Mouse (Mus musculus): ENCODE results near the gene Adamts4.

Adamts4 gene

DNA sequence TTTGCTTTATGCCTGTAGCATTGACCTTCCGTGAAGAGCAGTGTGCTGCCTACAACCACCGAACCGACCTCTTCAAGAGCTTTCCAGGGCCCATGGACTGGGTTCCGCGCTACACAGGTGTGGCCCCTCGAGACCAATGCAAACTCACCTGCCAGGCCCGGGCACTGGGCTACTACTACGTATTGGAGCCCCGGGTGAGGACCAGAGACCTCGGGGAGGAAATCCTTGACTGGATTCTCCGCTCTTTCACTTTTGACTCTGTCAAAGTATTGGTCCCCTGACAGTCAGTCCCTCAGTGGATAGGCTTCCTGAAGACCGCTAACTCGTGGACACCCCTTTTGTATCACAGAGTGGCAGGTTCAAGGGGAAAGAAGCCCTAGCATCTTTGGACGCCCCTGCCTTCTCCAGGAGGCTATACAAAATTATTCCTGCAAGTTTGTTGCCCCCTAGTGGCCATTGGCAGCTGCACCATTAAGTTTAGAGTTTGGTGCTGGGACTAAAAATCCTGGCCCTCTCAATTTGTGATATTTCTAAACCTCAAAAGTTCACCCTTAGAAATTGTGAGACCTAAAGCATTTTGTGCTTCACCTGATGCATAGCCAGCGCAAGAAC lies 6.8 kb downstream of the Adamts4 start:
- DNase-seq, result peak; percentile 63 to 76

DNA sequence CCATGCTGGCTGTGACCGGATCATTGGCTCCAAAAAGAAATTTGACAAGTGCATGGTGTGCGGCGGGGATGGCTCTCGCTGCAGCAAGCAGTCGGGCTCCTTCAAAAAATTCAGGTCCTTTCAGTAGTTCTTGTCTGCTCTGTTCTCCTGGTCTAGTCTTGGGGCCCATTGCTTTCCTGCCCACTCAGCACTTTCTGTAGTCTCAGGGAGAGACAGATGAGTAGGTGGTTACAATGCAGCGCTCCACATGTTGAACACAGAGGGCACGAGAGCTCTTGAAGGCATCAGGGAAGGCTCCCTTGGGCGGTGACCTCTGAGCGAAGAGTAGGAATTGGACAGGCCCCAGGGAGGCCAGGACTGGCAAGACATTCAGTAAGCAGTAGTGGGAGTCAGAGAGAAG lies 7.6 kb downstream of the Adamts4 start:
- no peak for DNase-seq

DNA sequence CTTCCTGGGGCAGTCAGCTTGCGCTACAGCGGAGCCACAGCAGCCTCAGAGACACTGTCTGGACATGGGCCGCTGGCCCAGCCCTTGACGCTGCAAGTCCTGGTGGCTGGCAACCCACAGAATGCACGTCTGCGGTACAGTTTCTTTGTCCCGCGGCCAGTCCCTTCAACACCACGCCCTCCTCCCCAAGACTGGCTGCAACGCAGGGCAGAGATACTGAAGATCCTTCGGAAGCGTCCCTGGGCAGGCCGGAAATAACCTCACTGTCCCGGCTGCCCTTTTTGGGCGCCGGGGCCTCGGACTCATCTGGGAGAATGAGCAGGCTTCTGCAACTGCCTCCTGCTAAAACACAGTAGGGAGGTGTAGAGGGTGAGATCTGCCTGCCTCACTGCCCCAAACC lies 8.7 kb downstream of the Adamts4 start:
- DNase-seq, result no peak

DNA sequence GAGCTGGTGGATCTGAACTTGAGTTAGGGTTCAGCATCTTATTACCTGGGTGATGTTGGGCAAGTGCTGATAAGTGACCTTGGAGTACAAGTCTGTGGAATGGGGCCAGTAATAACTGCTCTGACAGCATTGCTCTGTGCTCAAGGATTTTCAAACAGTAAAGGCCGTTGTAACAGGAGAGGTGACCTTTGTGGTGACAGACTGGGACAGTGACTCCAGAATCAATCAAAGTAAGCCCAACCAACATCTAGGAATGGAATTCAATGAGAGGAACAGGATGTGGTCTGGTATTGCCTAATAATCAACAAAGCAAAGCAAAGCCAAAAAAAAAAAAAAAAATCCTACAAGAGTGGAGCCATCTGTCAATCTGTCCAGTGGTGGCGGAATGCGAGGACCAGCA lies 10.1 kb downstream of the Adamts4 start:
- no peak for DNase-seq

DNA sequence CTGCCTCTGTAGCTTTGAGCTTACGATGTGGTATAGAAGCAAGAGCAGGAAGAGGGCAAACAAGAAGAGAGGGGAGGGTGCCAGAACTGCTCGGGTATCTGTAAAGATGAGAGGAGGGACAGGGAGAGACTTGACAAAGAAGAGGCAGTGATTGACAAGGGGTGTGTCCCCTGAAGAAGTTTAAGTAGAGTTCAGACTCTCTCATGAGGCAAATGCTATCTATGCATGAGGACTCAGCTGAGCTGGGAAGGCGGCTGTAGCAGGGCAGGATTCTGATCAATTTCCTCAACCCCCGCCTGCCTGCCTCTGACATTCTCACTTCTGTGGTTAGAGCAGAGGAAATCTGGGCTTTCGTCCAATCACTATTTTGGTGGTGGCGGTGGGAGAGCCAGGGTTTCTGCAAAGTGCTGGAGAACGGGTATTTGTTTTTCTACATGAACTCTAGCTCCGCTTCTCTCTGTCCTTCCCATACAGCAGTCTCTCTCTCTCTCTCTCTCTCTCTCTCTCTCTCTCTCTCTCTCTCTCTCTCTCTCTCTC lies 12.4 kb downstream of the Adamts4 start:
- DNase-seq, result peak; percentile 55 to 61

DNA sequence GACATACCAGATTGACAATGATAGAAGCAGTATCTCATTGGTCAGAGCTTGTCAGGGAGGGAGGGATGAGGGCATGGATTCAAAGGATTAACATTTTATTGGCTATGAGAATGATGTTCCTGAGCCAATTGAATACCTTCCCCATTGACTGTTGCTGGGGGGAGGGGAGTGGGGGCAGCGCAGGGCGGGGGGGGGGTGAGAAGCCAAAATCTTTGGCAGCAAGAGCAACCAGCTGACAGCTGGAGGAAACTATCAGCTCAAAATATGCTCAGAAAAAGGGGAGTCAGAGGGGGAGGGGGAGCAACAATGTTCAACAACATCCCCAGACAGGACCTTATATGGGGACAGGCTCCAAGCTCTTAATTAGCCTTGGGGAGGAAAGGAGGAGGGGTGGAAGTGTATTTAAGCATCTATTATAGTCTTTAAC lies 13.0 kb downstream of the Adamts4 start:
- DNase-seq, result no peak

DNA sequence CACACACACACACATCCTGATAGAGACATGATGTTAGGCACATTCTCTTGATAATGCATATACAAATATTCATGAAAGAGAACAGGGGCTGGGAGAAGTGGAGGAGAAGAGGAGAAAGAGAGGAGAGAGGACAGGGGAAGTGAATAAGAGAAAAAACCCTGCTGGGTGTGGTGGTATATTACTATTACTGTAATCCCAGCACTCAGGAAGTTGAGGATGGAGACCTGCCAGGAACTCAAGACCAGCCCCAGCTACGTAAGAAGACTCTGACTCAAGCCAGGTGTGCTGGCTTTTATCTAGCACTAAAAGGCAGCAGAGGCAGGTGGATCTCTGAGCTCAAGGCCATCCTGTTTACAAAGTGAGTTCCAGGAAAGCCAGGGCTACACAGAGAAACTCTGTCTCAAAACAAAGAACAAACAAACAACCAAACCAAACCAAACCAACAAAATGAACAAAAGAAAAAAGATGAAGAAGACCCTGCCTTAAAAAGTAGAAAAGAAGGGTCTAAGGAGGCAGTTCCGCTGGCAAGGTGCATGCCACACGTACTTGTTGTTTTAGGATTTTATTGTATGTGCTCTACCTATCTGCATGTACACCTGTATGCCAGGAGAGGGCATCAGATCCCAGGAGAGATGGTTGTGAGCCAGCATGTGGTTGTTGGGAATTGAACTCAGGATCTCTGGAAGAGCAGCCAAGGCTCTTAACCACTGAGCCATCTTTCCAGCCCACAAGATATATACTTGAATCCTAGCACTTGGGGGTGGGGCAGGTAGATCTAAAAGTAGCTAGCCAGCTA lies 13.6 kb downstream of the Adamts4 start:
- DNase-seq, result no peak

DNA sequence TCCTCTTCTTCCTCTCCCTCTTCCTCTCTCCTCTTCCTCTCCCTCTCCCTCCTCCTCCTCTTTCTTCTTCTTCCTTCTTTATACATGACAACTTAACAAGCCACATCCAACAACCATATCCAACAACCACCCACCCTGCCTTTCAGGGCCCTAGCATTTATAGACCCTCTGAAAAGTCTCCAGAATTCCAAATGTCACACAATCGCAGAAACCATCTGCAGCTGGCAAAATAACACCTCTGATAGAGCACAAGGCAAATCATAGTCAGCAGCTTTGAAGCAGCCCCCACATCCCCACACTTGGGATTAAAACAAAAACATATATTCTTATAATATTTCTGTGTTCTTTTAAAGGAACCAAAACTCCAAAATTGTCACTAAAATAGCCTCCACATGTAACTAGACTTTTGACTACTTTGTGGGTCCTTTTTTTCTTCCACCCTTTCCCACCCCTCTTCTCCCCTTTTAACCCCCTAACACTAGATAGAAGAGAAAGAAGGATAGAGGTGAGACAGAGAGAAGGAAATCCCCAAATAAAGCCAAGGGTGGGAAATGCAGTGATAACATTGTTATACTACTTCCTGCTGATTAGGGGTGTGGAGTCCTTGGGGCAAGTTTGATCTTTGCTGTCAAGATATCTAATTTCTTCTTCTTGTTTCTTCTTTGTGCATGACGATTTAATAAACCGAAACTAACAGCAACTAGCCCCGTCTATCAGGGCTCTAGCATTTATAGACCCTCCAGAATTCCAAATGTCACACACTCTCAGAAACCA lies 15.9 kb downstream of the Adamts4 start:
- no peak for DNase-seq

DNA sequence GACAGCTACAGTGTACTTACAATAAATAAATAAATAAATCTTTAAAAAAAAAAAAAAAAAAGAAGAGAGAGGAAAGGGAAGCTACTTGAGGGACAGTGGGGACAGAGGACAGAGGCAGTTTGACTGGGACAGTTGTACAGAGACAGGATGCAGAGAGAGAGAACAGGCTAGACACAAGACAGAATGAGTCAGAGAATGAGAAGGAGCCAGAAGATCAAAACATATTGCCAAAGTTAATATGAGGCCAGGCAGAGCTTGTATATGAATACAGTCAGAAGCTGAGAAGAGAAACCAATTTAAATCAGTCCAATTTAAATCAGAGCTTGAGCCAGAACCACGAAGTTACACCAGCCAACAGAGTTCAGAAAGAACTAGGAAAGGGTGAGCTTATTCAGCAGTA lies 18.1 kb downstream of the Adamts4 start:
- DNase-seq, result no peak

DNA sequence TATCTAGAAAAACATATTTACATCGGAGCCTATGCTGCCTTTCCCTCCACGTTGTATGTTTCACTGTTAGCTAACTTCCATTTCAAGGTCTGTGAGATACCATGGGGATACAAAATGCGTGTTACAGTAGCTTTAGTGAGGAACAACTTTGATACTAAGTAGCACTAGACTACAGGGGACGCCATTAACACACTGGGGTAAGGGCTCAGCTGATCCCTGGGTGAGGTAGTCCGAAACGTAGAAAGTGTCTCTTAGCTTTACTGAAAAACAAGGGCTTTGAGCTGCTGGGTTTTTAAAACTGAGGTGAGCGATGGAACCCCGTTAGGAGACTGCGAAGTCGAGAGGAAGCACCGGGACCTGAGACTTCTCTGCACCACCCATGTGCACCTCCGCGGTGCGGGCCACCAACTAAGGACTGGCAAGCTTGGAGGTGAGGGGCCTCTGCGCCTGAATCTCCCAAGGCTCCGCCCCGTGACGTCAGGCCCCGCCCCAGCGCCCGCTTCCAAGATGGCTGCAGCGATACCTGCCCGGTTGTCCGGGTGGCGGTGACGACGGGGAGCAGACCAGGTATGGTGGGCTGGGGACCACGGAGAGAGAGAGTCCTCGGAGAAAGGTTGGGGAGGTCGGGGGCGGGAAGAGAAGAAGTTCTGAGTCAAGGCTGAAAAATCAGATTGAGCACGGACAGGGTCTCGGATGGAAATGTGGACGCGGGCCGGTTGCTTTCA lies 19.8 kb downstream of the Adamts4 start, which contains the start of gene B4galt3:
Gene B4galt3, plus strand, starts transcription at position 481 of the 725 bp plus-strand sequence.
- peak; percentile 99 for DNase-seq

DNA sequence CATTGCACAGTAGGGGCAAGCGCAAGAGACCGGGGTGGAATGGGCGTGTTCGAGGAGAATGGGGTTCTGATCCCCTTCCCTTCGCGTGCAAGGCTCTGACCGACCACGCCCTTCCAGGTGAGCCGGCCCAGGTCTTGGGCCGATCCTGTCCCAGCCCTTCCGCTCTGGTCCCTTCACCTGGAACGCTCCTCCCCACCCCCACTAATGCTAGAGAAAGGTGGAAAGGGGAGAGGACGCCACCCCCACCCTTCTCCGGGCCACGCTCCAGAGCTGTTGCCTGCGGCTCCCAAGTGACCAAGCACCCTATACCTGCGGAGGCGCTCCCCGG lies 20.3 kb downstream of the Adamts4 start:
- DNase-seq, result peak in 1 of 2 experiments; percentile 70

DNA sequence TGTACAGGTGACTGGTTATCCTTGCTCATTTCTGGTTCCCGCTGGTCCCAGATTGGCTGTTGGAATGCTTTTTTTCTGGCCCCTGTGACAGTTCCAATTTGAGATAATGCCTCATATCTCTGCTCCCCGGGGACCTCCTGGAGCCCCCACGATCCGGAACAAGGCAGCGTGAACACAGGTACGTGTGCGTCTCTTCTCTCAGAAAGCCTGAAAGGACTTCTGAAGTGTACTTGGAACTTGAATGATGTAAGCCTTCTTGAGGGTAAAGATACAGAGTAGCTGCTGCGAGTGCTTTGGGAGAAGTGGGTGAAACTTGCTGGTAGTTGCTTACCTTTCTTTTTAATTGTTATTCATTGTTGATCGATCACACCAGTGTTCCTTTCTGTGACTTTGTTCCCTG lies 21.0 kb downstream of the Adamts4 start:
- DNase-seq, result no peak

DNA sequence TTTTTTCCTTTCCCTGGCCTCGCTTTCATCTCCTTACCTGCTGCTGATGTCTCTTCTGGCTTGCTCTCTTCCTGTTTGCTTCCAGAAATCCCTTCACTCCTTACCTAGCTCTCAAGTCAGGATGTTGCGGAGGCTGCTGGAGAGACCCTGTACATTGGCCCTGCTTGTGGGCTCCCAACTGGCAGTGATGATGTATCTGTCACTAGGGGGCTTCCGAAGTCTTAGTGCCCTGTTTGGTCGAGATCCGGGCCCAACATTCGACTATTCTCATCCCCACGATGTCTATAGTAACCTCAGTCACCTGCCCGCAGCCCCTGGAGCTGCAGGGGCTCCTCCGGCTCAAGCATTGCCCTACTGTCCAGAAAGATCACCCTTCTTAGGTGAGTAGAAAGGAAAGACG lies 21.4 kb downstream of the Adamts4 start:
- no peak for DNase-seq

DNA sequence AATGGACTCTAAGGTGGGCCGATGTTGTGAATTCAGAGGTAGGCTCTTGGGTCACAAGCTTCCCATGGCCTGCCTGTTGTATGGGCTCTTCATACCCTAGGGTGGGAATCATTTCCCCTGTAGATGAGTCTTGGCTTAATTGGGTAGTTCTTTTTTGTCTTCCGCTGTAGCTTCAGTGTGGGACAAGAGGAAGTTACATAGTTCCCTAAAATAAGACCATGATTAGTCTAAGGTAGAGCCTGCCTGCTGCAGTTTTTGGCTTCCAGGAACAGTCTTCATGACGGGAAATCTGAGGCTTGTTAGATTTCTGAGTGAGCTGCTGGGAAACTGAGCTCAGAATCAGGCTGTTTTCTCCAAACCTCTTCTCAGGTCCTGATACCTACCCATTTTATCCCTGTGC lies 21.9 kb downstream of the Adamts4 start:
- no peak for DNase-seq

DNA sequence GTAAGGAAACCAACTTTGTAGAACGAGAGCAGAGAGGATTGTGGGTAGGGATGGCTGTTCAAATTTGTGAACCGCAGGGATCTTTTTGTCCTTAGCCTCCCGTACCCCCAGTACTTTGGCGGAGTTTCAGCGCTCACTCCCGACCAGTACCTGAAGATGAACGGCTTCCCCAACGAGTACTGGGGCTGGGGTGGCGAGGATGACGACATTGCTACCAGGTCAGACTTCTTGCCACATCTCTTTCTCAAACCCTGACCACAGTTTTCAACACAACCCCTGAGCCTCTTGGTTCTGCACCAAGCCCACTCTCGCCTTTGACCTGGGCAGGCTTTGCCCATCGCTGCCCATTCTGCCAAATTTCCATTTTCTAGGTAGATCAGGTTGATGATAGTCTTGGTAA lies 23.9 kb downstream of the Adamts4 start:
- no peak for DNase-seq

DNA sequence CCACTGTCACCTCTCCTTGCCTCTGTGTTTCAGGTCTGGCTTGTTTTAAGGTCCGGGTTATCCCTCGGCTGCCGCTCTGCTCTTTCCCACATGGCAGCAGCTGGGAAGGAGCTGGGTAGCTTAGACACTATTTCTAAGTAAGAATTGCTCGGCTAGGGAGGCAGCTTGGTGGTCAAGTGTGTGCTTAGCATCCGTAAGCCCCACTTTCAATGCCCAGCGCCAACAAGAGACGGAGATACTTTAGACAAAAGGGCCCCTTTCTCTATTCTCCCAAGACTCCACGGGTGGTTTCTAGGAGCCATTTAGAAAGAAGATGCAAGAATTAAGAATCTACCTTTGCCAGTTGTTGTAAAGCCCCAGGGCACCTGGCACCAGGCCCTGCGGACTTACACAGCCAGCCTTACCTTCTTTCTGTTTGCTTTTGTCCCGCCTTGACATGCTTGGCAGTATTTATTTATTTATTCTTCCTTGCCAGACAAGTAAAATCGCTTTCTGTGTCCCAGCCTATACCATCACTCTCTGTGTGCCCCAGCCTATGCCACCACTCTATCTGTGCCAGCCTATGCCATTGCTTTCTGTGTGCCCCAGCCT lies 25.0 kb downstream of the Adamts4 start:
- no peak for DNase-seq

DNA sequence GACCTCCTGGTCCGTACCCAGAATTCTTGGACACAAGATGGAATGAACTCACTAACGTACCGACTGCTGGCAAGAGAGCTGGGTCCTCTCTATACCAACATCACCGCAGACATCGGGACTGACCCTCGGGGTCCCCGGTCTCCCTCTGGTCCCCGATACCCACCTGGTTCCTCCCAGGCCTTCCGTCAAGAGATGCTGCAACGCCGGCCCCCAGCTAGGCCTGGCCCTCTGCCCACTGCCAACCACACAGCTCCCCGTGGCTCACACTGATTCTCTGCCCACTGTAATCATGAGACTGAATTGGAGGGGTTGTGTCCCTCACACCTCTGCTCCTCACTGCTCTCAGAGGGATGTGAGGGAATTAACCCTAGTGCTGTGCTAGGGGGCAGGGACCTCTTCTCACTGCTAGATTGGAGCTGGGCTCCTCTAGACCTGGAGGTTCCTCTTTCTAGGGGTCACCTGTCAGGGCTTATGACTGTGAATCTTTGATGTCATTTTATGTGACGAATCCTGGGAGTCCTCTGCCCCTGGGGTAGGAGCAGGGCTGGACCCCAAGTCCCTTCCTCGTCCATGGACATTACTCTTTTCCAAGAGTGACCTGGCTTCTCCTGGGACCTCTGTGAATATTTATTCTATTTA lies 26.0 kb downstream of the Adamts4 start:
- no peak for DNase-seq

DNA sequence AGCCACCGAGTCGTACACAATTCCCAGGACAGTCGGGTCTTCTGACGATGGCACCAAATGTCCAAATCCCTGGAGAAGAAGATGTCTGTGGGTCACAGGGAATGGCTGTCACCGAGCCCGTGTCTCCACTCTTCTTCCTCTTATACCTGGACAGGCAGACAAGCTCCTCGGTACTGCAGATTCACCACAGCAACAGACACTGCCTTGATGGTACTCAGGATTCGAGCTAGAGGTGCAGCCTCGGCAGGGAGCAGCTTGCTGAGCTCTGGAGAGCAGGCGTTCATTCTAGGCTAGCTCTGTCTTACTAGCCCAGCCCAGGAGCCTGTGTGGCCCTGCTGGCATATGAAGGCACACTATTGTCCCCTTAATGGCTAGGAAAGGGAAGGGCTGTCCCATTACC lies 27.5 kb downstream of the Adamts4 start:
- DNase-seq, result no peak

DNA sequence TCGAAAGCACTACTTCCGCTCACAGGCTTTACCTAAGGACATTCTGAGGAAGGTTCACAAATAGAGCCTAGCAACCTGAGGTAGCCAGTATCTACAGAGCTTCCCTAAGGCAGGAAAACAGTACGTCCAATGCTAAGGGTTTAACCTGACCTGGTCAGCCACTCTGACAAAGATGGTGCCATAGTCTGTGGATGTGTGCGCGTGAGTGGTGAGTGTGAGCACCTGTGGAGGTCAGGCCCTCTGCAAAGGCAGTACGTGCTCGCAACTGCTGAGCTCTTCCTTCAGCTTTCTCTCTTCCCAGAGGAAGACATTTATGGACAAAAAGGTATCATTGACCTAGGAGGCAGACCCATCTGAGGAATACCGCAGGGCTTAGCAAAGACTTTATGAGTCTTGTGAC lies 28.2 kb downstream of the Adamts4 start:
- DNase-seq, result no peak

DNA sequence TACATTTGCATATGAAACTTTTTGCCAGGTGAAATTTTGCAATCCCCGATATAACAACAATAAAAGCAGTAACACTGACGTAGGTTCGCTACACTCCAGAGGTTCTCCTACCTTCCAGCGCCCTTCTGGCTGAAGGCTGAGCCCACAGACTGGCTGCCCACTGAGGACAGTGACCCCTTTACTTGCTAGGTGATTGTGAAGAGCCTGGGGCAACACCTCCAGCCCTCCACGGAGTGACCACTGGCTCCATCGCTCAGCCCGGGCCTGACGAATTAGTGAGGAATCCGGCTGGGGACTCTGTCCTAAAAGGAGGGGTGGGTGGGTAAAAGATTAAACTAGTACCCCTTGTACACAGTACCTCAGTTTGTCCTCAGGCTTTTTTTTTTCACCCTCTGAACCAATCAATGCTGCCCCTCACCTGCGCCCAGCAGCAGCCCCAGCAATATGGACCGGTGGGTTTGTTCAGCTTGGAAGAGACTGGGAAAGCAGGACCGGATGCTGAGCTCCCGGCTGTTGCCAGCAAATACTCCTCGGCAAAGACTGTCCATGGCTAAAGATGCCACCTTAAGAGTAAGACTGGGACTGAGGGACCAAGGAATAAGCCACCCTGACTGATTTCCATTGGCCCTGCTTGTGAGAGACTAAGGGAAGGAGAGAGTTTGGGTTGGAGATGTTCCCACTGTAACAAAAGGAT lies 28.9 kb downstream of the Adamts4 start:
- DNase-seq, result peak in 1 of 2 experiments; percentile 5

DNA sequence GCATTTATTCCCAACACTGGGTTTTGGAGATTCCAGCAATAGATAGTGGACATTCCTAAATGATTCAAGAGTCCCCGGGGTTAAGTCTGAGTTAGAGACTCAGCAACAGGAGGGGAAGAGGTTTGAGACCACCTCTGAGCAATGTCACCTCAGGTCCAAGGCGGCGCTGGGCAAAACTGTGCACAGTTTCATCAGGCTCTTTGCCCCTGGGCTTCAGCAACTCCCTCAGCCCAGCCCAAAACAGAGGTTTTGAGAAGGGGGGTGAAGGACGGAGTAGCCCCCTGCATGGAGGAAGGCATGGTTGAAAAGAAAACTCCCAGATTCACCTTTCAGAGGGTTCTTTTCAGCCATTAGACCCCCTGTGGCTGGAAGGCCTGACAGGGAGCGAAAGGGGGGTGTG lies 29.5 kb downstream of the Adamts4 start:
- DNase-seq, result peak in 1 of 2 experiments; percentile 4

Measured in cerebellum, postnatal 25 days (tissue).